Mouse (Mus musculus): Measurements from ENCODE around the gene Ms4a6b. TPM values are rescaled to one million over a fixed set of nuclear protein-coding genes. Genes with fewer than 3 reads are reported as not detected.
"Not testable (repeated sequence)": the region's sequence is repeated elsewhere in the genome, so short reads cannot be mapped to it uniquely, and the experiment has no call there.

The Ms4a6b gene
- polyA plus RNA-seq, 1 experiment from 2014 or later = 1.7 TPM

- not testable (repeated sequence) for ATAC-seq; H3K9ac ChIP-seq (ENCODE audit: low read depth, low read length); H3K27ac ChIP-seq (ENCODE audit: low read length); H3K4me3 ChIP-seq (ENCODE audit: low read depth, low read length); H3K36me3 ChIP-seq (ENCODE audit: control insufficient read depth, insufficient read depth, low read length); H3K9me3 ChIP-seq (replicated peaks; ENCODE audit: control insufficient read depth, low read length, poor library complexity, severe bottlenecking); H3K4me2 ChIP-seq (ENCODE audit: low read length); H3K27me3 ChIP-seq (ENCODE audit: control insufficient read depth, insufficient read depth, low read depth, low read length); H3K4me1 ChIP-seq (ENCODE audit: control insufficient read depth, insufficient read depth, low read length)
- WGBS = 90% methylated on average over 1 of the region's 1 CpGs
Measured at GRCm38 (mm10) chr19:11540166-11540821, 24.0 kb downstream of the Ms4a6b start.

DNA sequence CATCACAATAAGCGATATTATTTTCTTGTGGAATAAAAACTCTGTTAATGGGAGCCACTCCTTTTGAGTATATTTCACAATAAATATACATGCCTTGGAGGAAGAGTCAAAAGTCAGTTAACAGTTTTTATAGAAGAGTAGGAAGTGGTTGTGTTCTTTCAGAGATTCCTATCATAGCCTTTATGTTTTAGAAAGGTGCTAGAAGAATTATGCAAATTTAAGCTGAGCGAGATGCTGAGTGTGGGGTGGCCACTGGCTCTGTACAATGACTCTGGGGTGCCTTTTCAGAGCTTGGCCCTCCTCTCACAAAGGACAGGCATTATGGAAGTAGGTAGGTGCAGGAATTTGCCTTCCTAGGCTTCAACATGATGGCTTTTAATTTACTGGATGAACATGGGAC is 28.1 kb downstream of the Ms4a6b start:
- H3K27me3 ChIP-seq (ENCODE audit: control insufficient read depth, insufficient read depth, low read depth, low read length); H3K36me3 ChIP-seq (ENCODE audit: control insufficient read depth, insufficient read depth, low read length); H3K4me1 ChIP-seq (ENCODE audit: control insufficient read depth, insufficient read depth, low read length); H3K4me2 ChIP-seq (ENCODE audit: low read length); ATAC-seq; H3K9ac ChIP-seq (ENCODE audit: low read depth, low read length); H3K9me3 ChIP-seq (replicated peaks; ENCODE audit: control insufficient read depth, low read length, poor library complexity, severe bottlenecking); H3K4me3 ChIP-seq (ENCODE audit: low read depth, low read length); H3K27ac ChIP-seq (ENCODE audit: low read length): not testable (repeated sequence)
- 93% methylated on average over 2 of the region's 2 CpGs for WGBS

DNA sequence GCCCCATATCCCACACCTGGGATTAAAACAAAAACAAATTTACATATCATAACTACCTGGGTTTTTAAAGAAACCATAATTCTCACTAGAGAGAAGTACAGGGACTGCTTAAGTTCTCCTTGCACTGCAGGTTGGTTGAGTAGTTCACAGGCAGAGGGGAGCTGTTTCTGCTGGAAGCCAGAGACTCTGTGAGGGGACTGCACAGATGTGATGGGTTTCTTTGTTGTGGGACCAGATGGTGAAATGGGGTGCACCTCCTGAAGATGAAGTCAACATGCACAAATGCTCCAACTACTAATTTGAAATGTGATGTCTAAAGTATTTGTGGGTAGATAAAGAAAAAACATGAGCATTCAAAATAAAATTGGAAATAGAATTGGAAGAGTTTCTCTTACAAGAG is 31.6 kb downstream of the Ms4a6b start:
- Histone ChIP-seq H3K9me3 (replicated peaks; ENCODE audit: control insufficient read depth, low read length, poor library complexity, severe bottlenecking) (no peaks in the 10 kb centered on the region), H3K27me3 (ENCODE audit: control insufficient read depth, insufficient read depth, low read depth, low read length) (no peaks in the 10 kb centered on the region), H3K9ac (ENCODE audit: low read depth, low read length) (no peak overlapping the region), H3K36me3 (ENCODE audit: control insufficient read depth, insufficient read depth, low read length) (no peaks in the 10 kb centered on the region), H3K4me1 (ENCODE audit: control insufficient read depth, insufficient read depth, low read length) (no peaks in the 10 kb centered on the region), H3K4me3 (ENCODE audit: low read depth, low read length) (no peak overlapping the region), H3K27ac (ENCODE audit: low read length) (no peak overlapping the region), H3K4me2 (ENCODE audit: low read length) (no peak overlapping the region)
- ATAC-seq = no peak

GRCm38 (mm10) chr19:11554726-11555125 is 38.4 kb downstream of the Ms4a6b start:
- Histone ChIP-seq H3K9me3 (replicated peaks; ENCODE audit: control insufficient read depth, low read length, poor library complexity, severe bottlenecking) (no peaks in the 10 kb centered on the region), H3K9ac (ENCODE audit: low read depth, low read length) (no peak overlapping the region), H3K27me3 (ENCODE audit: control insufficient read depth, insufficient read depth, low read depth, low read length) (no peaks in the 10 kb centered on the region), H3K4me1 (ENCODE audit: control insufficient read depth, insufficient read depth, low read length) (no peaks in the 10 kb centered on the region), H3K4me2 (ENCODE audit: low read length) (no peak overlapping the region), H3K4me3 (ENCODE audit: low read depth, low read length) (no peak overlapping the region), H3K36me3 (ENCODE audit: control insufficient read depth, insufficient read depth, low read length) (no peaks in the 10 kb centered on the region), H3K27ac (ENCODE audit: low read length) (no peak overlapping the region)
- ATAC-seq = no peak
- 89% methylated on average over 5 of the region's 5 CpGs for WGBS

DNA sequence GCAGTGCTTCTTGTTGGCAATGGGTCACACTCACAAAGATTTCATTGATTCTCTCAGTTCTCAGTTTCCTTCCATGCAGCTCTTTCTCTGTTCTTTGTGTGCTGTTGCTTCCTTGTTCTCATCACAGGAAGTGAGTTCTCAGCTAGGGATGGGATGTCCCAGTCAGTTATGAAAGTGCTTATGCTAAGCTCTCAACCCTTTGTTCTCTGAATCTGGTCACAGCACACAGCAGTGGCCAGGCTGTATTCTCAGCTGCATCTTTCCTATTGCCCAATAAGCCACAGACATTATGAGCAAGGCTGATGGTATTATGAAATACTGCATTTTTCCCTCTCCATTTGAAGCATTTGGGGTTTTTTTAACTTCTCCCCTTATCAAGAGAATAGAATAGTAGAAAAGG is 43.2 kb downstream of the Ms4a6b start:
- ATAC-seq; H3K4me3 ChIP-seq (ENCODE audit: low read depth, low read length); H3K4me1 ChIP-seq (ENCODE audit: control insufficient read depth, insufficient read depth, low read length): not testable (repeated sequence)

GRCm38 (mm10) chr19:11574965-11575364 is 58.7 kb downstream of the Ms4a6b start:
- Histone ChIP-seq H3K9ac (ENCODE audit: low read depth, low read length) (no peak overlapping the region), H3K9me3 (replicated peaks; ENCODE audit: control insufficient read depth, low read length, poor library complexity, severe bottlenecking) (no peaks in the 10 kb centered on the region), H3K4me3 (ENCODE audit: low read depth, low read length) (no peak overlapping the region), H3K27ac (ENCODE audit: low read length) (no peak overlapping the region), H3K4me1 (ENCODE audit: control insufficient read depth, insufficient read depth, low read length) (no peaks in the 10 kb centered on the region), H3K27me3 (ENCODE audit: control insufficient read depth, insufficient read depth, low read depth, low read length) (no peaks in the 10 kb centered on the region), H3K36me3 (ENCODE audit: control insufficient read depth, insufficient read depth, low read length) (no peaks in the 10 kb centered on the region), H3K4me2 (ENCODE audit: low read length) (no peak overlapping the region)
- peak; percentile 42; the same call in 1 of the 2 replicates for ATAC-seq
- 78% methylated on average over 8 of the region's 8 CpGs for WGBS

More for the DNA sequence above, 43.2 kb downstream of the Ms4a6b start:
- H3K4me2 ChIP-seq (ENCODE audit: low read length); H3K27ac ChIP-seq (ENCODE audit: low read length); H3K9me3 ChIP-seq (replicated peaks; ENCODE audit: control insufficient read depth, low read length, poor library complexity, severe bottlenecking); H3K9ac ChIP-seq (ENCODE audit: low read depth, low read length); H3K36me3 ChIP-seq (ENCODE audit: control insufficient read depth, insufficient read depth, low read length); H3K27me3 ChIP-seq (ENCODE audit: control insufficient read depth, insufficient read depth, low read depth, low read length): not testable (repeated sequence)

Other genes with a start within 250 kb of the Ms4a6b start
- not detected in 2 replicates for gene Ms4a5, start 232.6 kb upstream of the Ms4a6b start, polyA plus RNA-seq (2015; fragmentation: Nextera tagmentation; extraction: Ambion mirVana)
- not detected in 2 replicates for gene Ms4a14, start 202.1 kb upstream of the Ms4a6b start, polyA plus RNA-seq (2015; fragmentation: Nextera tagmentation; extraction: Ambion mirVana)
- gene Ms4a7, start 180.4 kb upstream of the Ms4a6b start, polyA plus RNA-seq (2015; fragmentation: Nextera tagmentation; extraction: Ambion mirVana) = 1.8 and 2.1 TPM in 2 replicates
- 1.4 and 2.1 TPM in 2 replicates for gene Ms4a4a, start 141.0 kb upstream of the Ms4a6b start, polyA plus RNA-seq (2015; fragmentation: Nextera tagmentation; extraction: Ambion mirVana)
- gene Ms4a4c, start 111.7 kb upstream of the Ms4a6b start, polyA plus RNA-seq (2015; fragmentation: Nextera tagmentation; extraction: Ambion mirVana) = 0.20 TPM in 1 of 2 replicates, not detected in the other
- not detected in 2 replicates for gene Ms4a4b, start 73.0 kb upstream of the Ms4a6b start, polyA plus RNA-seq (2015; fragmentation: Nextera tagmentation; extraction: Ambion mirVana)
- gene Ms4a6c, start 47.1 kb upstream of the Ms4a6b start, polyA plus RNA-seq (2015; fragmentation: Nextera tagmentation; extraction: Ambion mirVana) = 1.9 and 2.0 TPM in 2 replicates
- not detected in 2 replicates for gene Gm8369, start 30.6 kb upstream of the Ms4a6b start, polyA plus RNA-seq (2015; fragmentation: Nextera tagmentation; extraction: Ambion mirVana)
- not detected in 2 replicates for gene Ms4a4d, start 20.3 kb downstream of the Ms4a6b start, polyA plus RNA-seq (2015; fragmentation: Nextera tagmentation; extraction: Ambion mirVana)
- gene Ms4a6d, start 88.3 kb downstream of the Ms4a6b start, polyA plus RNA-seq (2015; fragmentation: Nextera tagmentation; extraction: Ambion mirVana) = 1.6 and 1.9 TPM in 2 replicates
- gene Ms4a2, start 107.2 kb downstream of the Ms4a6b start, polyA plus RNA-seq (2015; fragmentation: Nextera tagmentation; extraction: Ambion mirVana) = not detected in 2 replicates
- not detected in 2 replicates for gene Ms4a3, start 124.3 kb downstream of the Ms4a6b start, polyA plus RNA-seq (2015; fragmentation: Nextera tagmentation; extraction: Ambion mirVana)
- gene Oosp2, start 144.0 kb downstream of the Ms4a6b start, polyA plus RNA-seq (2015; fragmentation: Nextera tagmentation; extraction: Ambion mirVana) = not detected in 2 replicates
- not detected in 2 replicates for gene Oosp1, start 174.6 kb downstream of the Ms4a6b start, polyA plus RNA-seq (2015; fragmentation: Nextera tagmentation; extraction: Ambion mirVana)
- gene Oosp3, start 180.5 kb downstream of the Ms4a6b start, polyA plus RNA-seq (2015; fragmentation: Nextera tagmentation; extraction: Ambion mirVana) = not detected in 2 replicates
- not detected in 2 replicates for gene Gif, start 231.0 kb downstream of the Ms4a6b start, polyA plus RNA-seq (2015; fragmentation: Nextera tagmentation; extraction: Ambion mirVana)

Data from midbrain, embryonic 16.5 days (tissue).